Mouse (Mus musculus) central nervous system, embryonic 11.5 days (tissue): ENCODE results near the gene 4933415A04Rik. TPM values are rescaled to one million over a fixed set of nuclear protein-coding genes. Genes with fewer than 3 reads are reported as not detected.

ENCODE experiments used
- polyA plus RNA-seq: library from polyadenylated mRNA; depleted of rRNA; stranded (reverse); fragments of >200 nt; gene quantifications from 2 replicates; pipeline ENCODE4 v1.2.3, GENCODE M21; 2012; rRNA removed

The 4933415A04Rik gene
- polyA plus RNA-seq, result 2.1 and 2.8 TPM in 2 replicates

GRCm38 (mm10) chr11:43586324-43587090 is at the start of gene 4933415A04Rik:
TSS of gene 4933415A04Rik (plus strand) at chr11:43587040.

GRCm38 (mm10) chr11:43601440-43601839 is 14.6 kb downstream of the 4933415A04Rik start, which contains the start of gene Fabp6:
TSS of gene Fabp6 (minus strand) at chr11:43601540.

Other genes with a start within 250 kb of the 4933415A04Rik start
- 60.1 and 127 TPM in 2 replicates for gene Pttg1, start 160.8 kb upstream of the 4933415A04Rik start, polyA plus RNA-seq
- gene Slu7, start 153.3 kb upstream of the 4933415A04Rik start, polyA plus RNA-seq, result 20.4 and 27.7 TPM in 2 replicates
- 2.5 and 2.7 TPM in 2 replicates for gene C1qtnf2, start 112.8 kb upstream of the 4933415A04Rik start, polyA plus RNA-seq
- 17.2 and 26.0 TPM in 2 replicates for gene Ccnjl, start 58.3 kb upstream of the 4933415A04Rik start, polyA plus RNA-seq
- not detected in 2 replicates for gene Fabp6, start 14.5 kb downstream of the 4933415A04Rik start, polyA plus RNA-seq
- 52.4 and 58.9 TPM in 2 replicates for gene Pwwp2a, start 95.0 kb downstream of the 4933415A04Rik start, polyA plus RNA-seq
- 54.0 and 55.8 TPM in 2 replicates for gene Ttc1, start 161.0 kb downstream of the 4933415A04Rik start, polyA plus RNA-seq